Mouse (Mus musculus): ENCODE measurements at regions not wholly inside any gene's neighbourhood (a gene's known extent, or its start where the extent isn't known, plus 50 kb on each side); places are given as distances from the start of the nearest gene placed in this dataset.
A peak's percentile ranks its signal among the peaks of the same experiment; 100 is the strongest.

- TF ChIP-seq CTCF (IDR thresholded peaks at IDR 0.05; ENCODE audit: low read depth) (no peak), EP300 (IDR thresholded peaks at IDR 0.05; ENCODE audit: low read depth) (no peak)
- H3K27me3 ChIP-seq (ENCODE audit: control insufficient read depth, insufficient read depth, low read length): no peaks in the 10 kb centered on the region
- 59% methylated on average over 3 of the region's 3 CpGs for WGBS (ENCODE audit: insufficient replicate concordance)
- no peak overlapping the region for H3K9ac ChIP-seq (replicated peaks)
- H3K9me3 ChIP-seq (ENCODE audit: control insufficient read depth, low read length): no peaks in the 10 kb centered on the region
- no peak overlapping the region for H3K4me3 ChIP-seq (ENCODE audit: insufficient read depth in 1 of 2, low read depth in 2 of 2, low read length in 2 of 2)
- ATAC-seq (ENCODE audit: insufficient read depth) (no peak), DNase-seq (ENCODE audit: low read depth in 3 of 3, low spot score in 3 of 3) (no peak)
- H3K4me1 ChIP-seq (replicated peaks; ENCODE audit: control insufficient read depth in 2 of 2, insufficient read depth in 2 of 2, low read length in 1 of 2): no peaks in the 10 kb centered on the region; a peak in 1 of 4 replicates
- no peak overlapping the region for H3K4me2 ChIP-seq (ENCODE audit: low read depth)
- no peak overlapping the region for H3K27ac ChIP-seq
- H3K36me3 ChIP-seq (replicated peaks; ENCODE audit: control insufficient read depth, insufficient read depth, low read depth): no peaks in the 10 kb centered on the region
These were observed 111.4 kb upstream of the Thumpd2 start for GRCm38 (mm10) chr17:81176306-81176705.

- Histone ChIP-seq H3K9me3 (ENCODE audit: control insufficient read depth, low read length) (no peaks in the 10 kb centered on the region), H3K9ac (replicated peaks) (no peak overlapping the region), H3K27me3 (ENCODE audit: control insufficient read depth, insufficient read depth, low read length) (no peaks in the 10 kb centered on the region), H3K4me1 (replicated peaks; ENCODE audit: control insufficient read depth in 2 of 2, insufficient read depth in 2 of 2, low read length in 1 of 2) (no peaks in the 10 kb centered on the region; a peak in 1 of 4 replicates), H3K4me3 (ENCODE audit: insufficient read depth in 1 of 2, low read depth in 2 of 2, low read length in 2 of 2) (no peak overlapping the region), H3K4me2 (ENCODE audit: low read depth) (no peak overlapping the region), H3K36me3 (replicated peaks; ENCODE audit: control insufficient read depth, insufficient read depth, low read depth) (no peaks in the 10 kb centered on the region), H3K27ac (no peak overlapping the region)
- no peak for TF ChIP-seq EP300 (IDR thresholded peaks at IDR 0.05; ENCODE audit: low read depth)
- no peak for TF ChIP-seq CTCF (IDR thresholded peaks at IDR 0.05; ENCODE audit: low read depth)
- ATAC-seq (ENCODE audit: insufficient read depth) (peak; percentile 58), DNase-seq (ENCODE audit: low read depth in 3 of 3, low spot score in 3 of 3) (peak in 2 of 3 experiments; percentile 10 to 11)
- 49% methylated on average over 4 of the region's 4 CpGs for WGBS (ENCODE audit: insufficient replicate concordance)
These were observed 111.0 kb upstream of the Thumpd2 start for GRCm38 (mm10) chr17:81175877-81176276.

GRCm38 (mm10) chr17:81172943-81173342 lies 108.1 kb upstream of the Thumpd2 start:
- H3K36me3 ChIP-seq (replicated peaks; ENCODE audit: control insufficient read depth, insufficient read depth, low read depth): no peaks in the 10 kb centered on the region
- no peaks in the 10 kb centered on the region for H3K9me3 ChIP-seq (ENCODE audit: control insufficient read depth, low read length)
- H3K4me2 ChIP-seq (ENCODE audit: low read depth): no peak overlapping the region
- no peak overlapping the region for H3K4me3 ChIP-seq (ENCODE audit: insufficient read depth in 1 of 2, low read depth in 2 of 2, low read length in 2 of 2)
- no peak for DNase-seq (ENCODE audit: low read depth in 3 of 3, low spot score in 3 of 3)
- H3K27ac ChIP-seq: no peak overlapping the region
- H3K9ac ChIP-seq (replicated peaks): no peak overlapping the region
- TF ChIP-seq EP300 (IDR thresholded peaks at IDR 0.05; ENCODE audit: low read depth) (no peak), CTCF (IDR thresholded peaks at IDR 0.05; ENCODE audit: low read depth) (no peak)
- no peak for ATAC-seq (ENCODE audit: insufficient read depth)
- H3K4me1 ChIP-seq (replicated peaks; ENCODE audit: control insufficient read depth in 2 of 2, insufficient read depth in 2 of 2, low read length in 1 of 2): no peaks in the 10 kb centered on the region; a peak in 1 of 4 replicates
- no peaks in the 10 kb centered on the region for H3K27me3 ChIP-seq (ENCODE audit: control insufficient read depth, insufficient read depth, low read length)
- WGBS (ENCODE audit: insufficient replicate concordance): 60% methylated on average over 3 of the region's 3 CpGs

GRCm38 (mm10) chr17:81169118-81169517 lies 104.2 kb upstream of the Thumpd2 start:
- no peak overlapping the region for H3K4me3 ChIP-seq (ENCODE audit: insufficient read depth in 1 of 2, low read depth in 2 of 2, low read length in 2 of 2)
- H3K4me2 ChIP-seq (ENCODE audit: low read depth): no peak overlapping the region
- H3K9me3 ChIP-seq (ENCODE audit: control insufficient read depth, low read length): no peaks in the 10 kb centered on the region
- H3K4me1 ChIP-seq (replicated peaks; ENCODE audit: control insufficient read depth in 2 of 2, insufficient read depth in 2 of 2, low read length in 1 of 2): no peaks in the 10 kb centered on the region
- no peaks in the 10 kb centered on the region for H3K36me3 ChIP-seq (replicated peaks; ENCODE audit: control insufficient read depth, insufficient read depth, low read depth)
- TF ChIP-seq CTCF (IDR thresholded peaks at IDR 0.05; ENCODE audit: low read depth) (no peak), EP300 (IDR thresholded peaks at IDR 0.05; ENCODE audit: low read depth) (no peak)
- 68% methylated on average over 5 of the region's 5 CpGs for WGBS (ENCODE audit: insufficient replicate concordance)
- H3K27me3 ChIP-seq (ENCODE audit: control insufficient read depth, insufficient read depth, low read length): no peaks in the 10 kb centered on the region
- no peak overlapping the region for H3K27ac ChIP-seq
- no peak overlapping the region for H3K9ac ChIP-seq (replicated peaks)
- ATAC-seq (ENCODE audit: insufficient read depth) (no peak), DNase-seq (ENCODE audit: low read depth in 3 of 3, low spot score in 3 of 3) (no peak)

DNA sequence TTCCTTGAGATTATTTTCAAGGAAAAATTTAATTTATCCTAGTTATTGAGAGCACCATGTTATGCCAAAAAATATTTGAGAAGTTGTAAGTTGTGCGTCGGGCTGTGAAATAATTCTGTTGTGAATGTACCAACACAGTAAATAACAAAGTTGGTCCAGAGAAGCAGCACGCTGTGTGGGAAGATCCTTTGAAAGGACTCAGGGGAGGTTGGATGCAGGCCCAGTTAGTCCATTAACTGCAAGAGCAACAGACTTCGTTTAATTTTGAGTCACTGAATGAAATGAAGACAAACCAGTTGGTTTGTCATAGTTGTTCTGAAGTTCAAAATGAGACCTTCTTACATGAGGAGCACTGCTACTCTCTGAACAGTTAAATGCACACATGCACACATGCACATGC lies 85.8 kb upstream of the Thumpd2 start:
- WGBS (ENCODE audit: insufficient replicate concordance): 64% methylated on average over 4 of the region's 4 CpGs
- no peak for DNase-seq (ENCODE audit: low read depth in 3 of 3, low spot score in 3 of 3)
- Histone ChIP-seq H3K27ac (no peak overlapping the region), H3K9ac (replicated peaks) (no peak overlapping the region), H3K4me3 (ENCODE audit: insufficient read depth in 1 of 2, low read depth in 2 of 2, low read length in 2 of 2) (no peak overlapping the region), H3K36me3 (replicated peaks; ENCODE audit: control insufficient read depth, insufficient read depth, low read depth) (no peaks in the 10 kb centered on the region), H3K4me1 (replicated peaks; ENCODE audit: control insufficient read depth in 2 of 2, insufficient read depth in 2 of 2, low read length in 1 of 2) (no peaks in the 10 kb centered on the region), H3K27me3 (ENCODE audit: control insufficient read depth, insufficient read depth, low read length) (no peaks in the 10 kb centered on the region), H3K9me3 (ENCODE audit: control insufficient read depth, low read length) (no peaks in the 10 kb centered on the region), H3K4me2 (ENCODE audit: low read depth) (no peak overlapping the region)
- ATAC-seq (ENCODE audit: insufficient read depth): no peak
- TF ChIP-seq EP300 (IDR thresholded peaks at IDR 0.05; ENCODE audit: low read depth) (no peak), CTCF (IDR thresholded peaks at IDR 0.05; ENCODE audit: low read depth) (no peak)

All from liver, embryonic 14.5 days (tissue).